Mouse (Mus musculus) lung, postnatal 10 days (tissue): ENCODE measurements around the gene Tnfrsf1a.

Experiments
- DNase-seq: peaks from one replicate; pipeline ENCODE4 v3.0.0; 2021

The Tnfrsf1a gene

GRCm38 (mm10) chr6:125389853-125390252, 40.7 kb downstream of the Tnfrsf1a start:
- DNase-seq, result no peak

GRCm38 (mm10) chr6:125405461-125406382, 56.6 kb downstream of the Tnfrsf1a start:
- no peak for DNase-seq

DNA sequence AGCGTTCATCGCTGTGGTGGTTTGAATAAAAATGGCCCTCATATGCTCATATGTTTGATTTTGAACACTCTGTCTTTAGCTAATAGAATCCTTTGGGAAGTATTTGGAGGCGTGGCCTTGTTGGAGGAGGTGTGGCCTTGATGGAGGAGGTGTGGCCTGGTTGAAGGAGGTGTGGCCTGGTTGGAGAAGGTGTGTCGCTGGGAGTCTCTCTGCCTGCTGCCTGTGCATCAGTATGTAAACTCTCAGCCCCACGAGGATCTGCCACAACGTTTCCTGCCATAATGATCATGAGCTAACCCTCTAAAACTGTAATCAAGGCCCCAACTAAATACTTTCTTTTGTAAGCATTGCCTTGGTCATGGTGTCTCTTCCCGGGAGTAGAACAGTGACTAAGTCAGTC, 58.1 kb downstream of the Tnfrsf1a start:
- no peak for DNase-seq

DNA sequence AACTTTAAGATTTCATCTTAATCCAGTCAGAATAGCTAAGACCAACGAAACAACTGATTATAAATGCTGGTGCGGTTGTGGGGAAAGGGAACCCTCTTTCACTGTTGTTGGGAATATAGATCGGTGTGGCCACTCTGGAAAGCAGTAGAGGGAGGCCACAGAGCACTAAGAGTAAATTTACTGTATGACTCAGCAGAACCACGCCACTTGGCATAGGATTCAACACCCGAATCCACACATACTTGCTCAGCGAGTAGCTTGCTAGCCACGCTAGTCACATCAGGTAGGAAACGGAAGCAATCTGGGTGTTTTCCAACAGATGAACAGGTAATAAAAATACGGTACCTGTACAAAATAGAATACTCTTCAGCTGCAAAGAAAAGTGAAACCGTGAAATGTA, 58.5 kb downstream of the Tnfrsf1a start:
- DNase-seq, result no peak

DNA sequence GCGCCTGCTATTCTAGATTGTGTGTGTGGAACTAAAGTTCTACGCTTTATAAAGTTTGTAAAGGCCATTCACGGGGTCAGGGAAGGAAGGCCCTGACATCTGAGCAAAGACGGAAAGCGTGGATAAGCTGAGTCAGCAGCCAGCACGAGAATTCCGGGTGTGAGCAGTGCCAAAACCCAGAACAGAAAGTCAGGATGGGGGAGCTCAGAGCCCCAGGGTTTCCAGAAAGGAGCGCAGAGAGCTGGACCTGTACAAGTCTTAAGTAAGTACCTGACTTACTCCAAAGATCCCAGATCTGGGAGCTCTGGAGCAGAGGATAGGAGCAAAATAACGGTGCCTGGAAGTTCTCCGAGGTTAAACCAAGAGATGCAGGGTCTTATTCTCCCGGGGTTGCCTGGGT, 61.4 kb downstream of the Tnfrsf1a start:
- DNase-seq, result no peak

- peak; percentile 33 for DNase-seq
These were observed 61.9 kb downstream of the Tnfrsf1a start for GRCm38 (mm10) chr6:125410995-125411547.

GRCm38 (mm10) chr6:125411661-125412060, 62.5 kb downstream of the Tnfrsf1a start:
- DNase-seq, result no peak
